Mouse (Mus musculus) left cerebral cortex, adult 2 months (tissue): ENCODE measurements around the gene Astn1. TPM values are rescaled to one million over a fixed set of nuclear protein-coding genes. Genes with fewer than 3 reads are reported as not detected.

Experiments used
- DNase-seq, 2 experiments: peaks; one replicate each; pipeline ENCODE4 v3.0.0; 2021 to 2022; ENCODE audit warnings: low spot score in 2 of 2, mixed read lengths in 1 of 2; ENCODE audit errors: extremely low spot score in 1 of 2
- H3K27ac ChIP-seq: fragments of 200-600 bp; 2 replicates; pipeline ENCODE4 v1.8.1; 2022
- H3K4me3 ChIP-seq: fragments of 200-600 bp; 2 replicates; pipeline ENCODE4 v1.8.1; 2022
- CTCF ChIP-seq: fragments of 200-600 bp; IDR thresholded peaks from 2 replicates; pipeline ENCODE4 v1.8.1; 2022; ENCODE audit warnings: antibody characterized with exemption, mild to moderate bottlenecking, moderate library complexity
- intact Hi-C: fragments of 180-260 bp; cut with DNase I; formaldehyde crosslinking; loops from one replicate; pipeline ENCODE4 v1.15.1; 2025
- total RNA-seq, 2 experiments: library from RNA; stranded (reverse); gene quantifications; 2 replicates each; pipeline ENCODE4 v1.2.3; 2021

The Astn1 gene
- total RNA-seq, 2 experiments from 2014 or later: 193 to 196 TPM

DNA sequence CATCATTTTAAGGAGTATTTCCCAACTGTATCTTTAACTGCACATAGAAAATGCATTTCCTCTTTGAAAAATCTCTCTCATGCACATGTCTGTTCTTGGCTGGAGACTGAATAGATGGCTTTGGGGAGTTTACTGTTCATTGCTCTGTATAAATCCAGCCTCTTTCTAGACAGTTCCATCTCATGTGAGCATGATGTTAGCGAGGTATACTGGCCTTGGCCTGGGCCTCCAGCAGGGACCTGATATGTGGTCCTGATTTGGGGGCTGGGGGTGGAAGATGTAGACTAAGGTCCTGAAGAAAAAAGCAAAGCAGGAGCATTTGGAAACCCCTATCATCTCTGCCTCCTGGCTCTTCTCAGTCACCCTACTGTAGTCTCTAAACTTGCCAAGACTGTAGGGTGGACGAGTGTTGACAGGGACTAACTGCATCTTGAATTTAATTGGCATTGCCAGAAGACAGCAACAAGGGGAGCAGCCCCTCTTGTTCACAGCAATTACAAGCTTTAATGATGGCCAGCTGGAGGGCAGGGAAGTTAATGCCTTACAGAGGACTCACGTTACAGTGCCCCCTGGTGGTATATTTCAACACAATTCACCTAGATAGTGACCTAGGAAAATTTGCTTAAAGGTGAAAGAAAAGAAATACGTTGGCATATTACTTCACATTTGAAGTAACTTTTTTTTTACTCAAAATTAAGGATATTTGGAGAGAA, 291.9 kb downstream of the Astn1 start:
- intact Hi-C loops: loop anchor here (1.0 to 5.0 kb wide), 5 partner anchors 107 to 1101 kb away; partner anchors contain the start of gene Brinp2
- DNase-seq: peak in 1 of 2 experiments; percentile 31
- Histone ChIP-seq H3K4me3 (no peak overlapping the region), H3K27ac (peak overlapping the region; percentile 24; the same call in 1 of the 2 replicates)
- peak; percentile 60 for TF ChIP-seq CTCF

GRCm38 (mm10) chr1:158654571-158655205, 292.6 kb downstream of the Astn1 start:
- peak; percentile 37 for TF ChIP-seq CTCF
- Histone ChIP-seq H3K27ac (no peak overlapping the region), H3K4me3 (no peak overlapping the region)
- intact Hi-C loops: loop anchor here (1.0 to 5.0 kb wide), 5 partner anchors 107 to 1101 kb away; partner anchors contain the start of gene Brinp2
- no peak for DNase-seq

GRCm38 (mm10) chr1:158656986-158657385, 294.9 kb downstream of the Astn1 start:
- DNase-seq: no peak
- no peak overlapping the region for H3K4me3 ChIP-seq
- no peak overlapping the region for H3K27ac ChIP-seq
- no peak for TF ChIP-seq CTCF
- intact Hi-C loops: no loop called here

DNA sequence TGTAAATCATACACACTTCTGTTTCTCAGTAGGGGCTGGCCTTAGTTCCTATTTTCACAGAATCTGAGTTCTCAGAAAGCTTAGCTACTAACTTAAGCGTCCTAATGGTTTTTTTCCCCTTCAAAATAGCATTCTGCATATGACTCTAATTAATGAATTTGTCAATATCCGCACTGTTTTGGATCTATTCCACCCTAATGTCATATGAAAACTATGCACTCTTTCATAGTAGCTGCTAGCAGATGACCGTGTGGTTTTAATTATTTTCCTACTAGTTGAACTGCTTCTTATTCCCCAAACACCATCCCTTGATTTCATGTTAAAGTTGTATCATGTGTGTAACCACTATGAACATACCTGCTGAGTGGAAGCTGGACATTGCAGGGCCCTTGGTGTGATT, 303.9 kb downstream of the Astn1 start:
- no peak for DNase-seq
- intact Hi-C loops: no loop called here
- Histone ChIP-seq H3K4me3 (no peak overlapping the region), H3K27ac (no peak overlapping the region)
- TF ChIP-seq CTCF: no peak

DNA sequence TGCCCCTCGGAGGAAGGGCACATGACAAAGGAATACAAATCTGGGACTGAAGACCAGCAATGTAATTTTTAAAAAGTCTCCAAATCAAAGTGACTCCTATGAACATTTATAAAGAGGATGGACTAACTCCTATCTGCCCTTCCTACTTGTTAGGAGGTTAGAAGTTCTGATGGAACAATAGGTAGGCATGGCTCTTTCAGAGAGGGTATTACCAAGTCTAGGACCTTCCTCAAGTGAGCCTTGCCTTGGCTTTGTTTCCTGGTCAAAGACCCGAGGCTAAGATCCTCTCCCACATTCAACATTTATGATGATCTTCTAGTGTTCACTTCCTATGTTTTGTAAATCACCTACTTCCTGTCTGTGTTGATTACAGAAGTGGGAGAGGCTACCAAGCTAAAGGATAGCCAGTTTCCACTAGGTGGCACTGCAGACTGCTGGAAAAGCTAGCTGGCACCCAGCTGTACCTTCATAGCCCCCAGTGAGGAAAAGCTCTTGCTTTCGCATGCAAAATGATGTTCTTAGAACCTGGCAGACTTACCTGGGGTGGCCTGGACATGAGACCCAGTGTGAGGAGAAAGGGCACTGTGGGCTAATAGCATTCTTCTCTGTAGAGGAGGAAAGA, 308.0 kb downstream of the Astn1 start:
- TF ChIP-seq CTCF: peak; percentile 87
- intact Hi-C loops: loop anchor here (2.0 kb wide), 2 partner anchors 281 to 465 kb away; no protein-coding TSS in a partner anchor
- no peak overlapping the region for H3K4me3 ChIP-seq
- H3K27ac ChIP-seq: no peak overlapping the region
- peak; percentile 43 to 65 for DNase-seq

- no peak for DNase-seq
- intact Hi-C loops: no loop called here
- no peak overlapping the region for H3K27ac ChIP-seq
- H3K4me3 ChIP-seq: no peak overlapping the region
- TF ChIP-seq CTCF: no peak
These were observed 325.7 kb downstream of the Astn1 start for GRCm38 (mm10) chr1:158687726-158688125.

DNA sequence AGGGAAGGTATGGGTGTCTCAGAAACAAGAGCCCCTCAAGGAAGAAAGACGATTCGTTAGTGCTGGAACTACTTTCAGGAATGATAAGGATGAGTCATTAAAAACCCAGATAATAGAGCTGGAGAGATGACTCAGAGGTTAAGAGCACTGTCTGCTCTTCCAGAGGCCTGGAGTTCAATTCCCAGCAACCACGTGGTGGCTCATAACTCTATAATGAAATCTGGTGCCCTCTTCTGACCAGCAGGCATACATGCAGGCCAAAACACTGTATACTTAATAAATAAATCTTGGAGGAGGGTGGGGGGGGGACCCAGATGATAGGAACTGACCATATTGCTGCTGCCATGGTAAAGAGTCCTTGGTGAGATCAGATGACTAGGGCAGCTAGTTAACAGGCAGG, 335.4 kb downstream of the Astn1 start:
- TF ChIP-seq CTCF: no peak; the same call in 1 of the 2 replicates
- Histone ChIP-seq H3K27ac (no peak overlapping the region), H3K4me3 (no peak overlapping the region)
- intact Hi-C loops: no loop called here
- DNase-seq: no peak

GRCm38 (mm10) chr1:158697859-158698569, 335.9 kb downstream of the Astn1 start:
- TF ChIP-seq CTCF: no peak
- no peak for DNase-seq

DNA sequence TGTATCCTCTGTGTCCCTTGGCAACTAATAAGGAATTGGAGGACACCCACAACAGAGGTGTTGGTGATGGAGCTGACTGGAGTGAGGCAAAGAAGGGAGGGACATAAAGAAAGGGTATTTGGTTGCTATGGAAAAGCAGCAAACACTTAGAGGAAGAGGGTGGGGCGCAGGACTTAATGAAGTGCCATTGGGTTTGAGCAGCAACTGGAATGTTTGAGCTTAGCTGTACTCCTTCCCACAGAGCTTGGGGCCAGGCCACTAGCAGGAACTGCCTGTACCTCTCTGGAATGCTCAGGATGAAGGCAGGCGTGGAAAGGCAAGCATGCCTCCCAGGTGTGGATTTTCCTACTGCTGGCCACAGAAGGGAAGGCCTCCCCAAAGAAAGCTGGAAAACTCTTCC, 337.2 kb downstream of the Astn1 start:
- Histone ChIP-seq H3K27ac (no peak overlapping the region), H3K4me3 (no peak overlapping the region)
- DNase-seq: no peak
- no peak for TF ChIP-seq CTCF
- intact Hi-C loops: no loop called here

More at GRCm38 (mm10) chr1:158697859-158698569, 335.9 kb downstream of the Astn1 start:
- Histone ChIP-seq H3K27ac (no peak overlapping the region), H3K4me3 (no peak overlapping the region)
- intact Hi-C loops: no loop called here

- intact Hi-C loops: no loop called here
- no peak for TF ChIP-seq CTCF
- H3K27ac ChIP-seq: no peak overlapping the region
- no peak for DNase-seq
- no peak overlapping the region for H3K4me3 ChIP-seq
These were observed 338.1 kb downstream of the Astn1 start for GRCm38 (mm10) chr1:158700147-158700546.

DNA sequence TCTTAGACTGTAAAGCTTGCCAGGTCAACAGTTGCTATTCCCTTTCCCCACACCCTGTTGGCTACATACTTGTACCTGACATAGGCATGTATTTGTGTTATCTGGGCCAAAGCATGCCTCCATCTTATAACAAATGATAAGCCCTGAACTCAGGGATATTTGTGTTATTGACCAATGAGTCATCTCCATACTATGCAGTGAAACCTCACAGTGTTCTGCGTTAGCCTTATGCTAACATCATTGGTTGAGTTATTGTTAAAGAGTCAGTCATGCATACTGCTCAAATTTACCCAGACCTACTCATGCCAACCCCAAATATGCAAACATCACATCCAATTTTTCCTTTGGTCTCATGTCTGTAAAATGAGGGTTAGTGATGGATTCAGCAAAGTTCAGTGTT, 339.3 kb downstream of the Astn1 start:
- no peak overlapping the region for H3K27ac ChIP-seq
- intact Hi-C loops: no loop called here
- no peak for TF ChIP-seq CTCF
- DNase-seq: no peak
- no peak overlapping the region for H3K4me3 ChIP-seq
